Mouse (Mus musculus): ENCODE data around the gene Smc1b. TPM values are rescaled to one million over a fixed set of nuclear protein-coding genes. Genes with fewer than 3 reads are reported as not detected.

Gene Smc1b
- polyA plus RNA-seq, 1 experiment from 2014 or later = 0.04 TPM

GRCm38 (mm10) chr15:85144249-85144648, 12.5 kb upstream of the Smc1b start:
- Histone ChIP-seq H3K36me3 (ENCODE audit: control insufficient read depth, insufficient read depth, low read length) (no peaks in the 10 kb centered on the region), H3K9ac (ENCODE audit: low read depth, low read length) (no peak overlapping the region), H3K4me1 (replicated peaks; ENCODE audit: control insufficient read depth, insufficient read depth, low read length) (no peaks in the 10 kb centered on the region), H3K9me3 (ENCODE audit: control insufficient read depth, low read length) (no peaks in the 10 kb centered on the region), H3K27ac (ENCODE audit: low read depth, low read length) (no peak overlapping the region), H3K4me2 (no peak overlapping the region), H3K27me3 (replicated peaks; ENCODE audit: control insufficient read depth, insufficient read depth, low read length) (no peaks in the 10 kb centered on the region), H3K4me3 (ENCODE audit: low read depth, low read length) (no peak overlapping the region)
- no peak for ATAC-seq (replicated peaks; ENCODE audit: low FRiP score)
- 87% methylated on average over 5 of the region's 5 CpGs for WGBS
- DNase-seq (ENCODE audit: low spot score) = no peak

GRCm38 (mm10) chr15:85143747-85144146, 12.0 kb upstream of the Smc1b start:
- DNase-seq (ENCODE audit: low spot score) (no peak), ATAC-seq (replicated peaks; ENCODE audit: low FRiP score) (no peak)
- no peak overlapping the region for H3K27ac ChIP-seq (ENCODE audit: low read depth, low read length)
- H3K9me3 ChIP-seq (ENCODE audit: control insufficient read depth, low read length) = no peaks in the 10 kb centered on the region
- no peak overlapping the region for H3K9ac ChIP-seq (ENCODE audit: low read depth, low read length)
- H3K4me2 ChIP-seq = no peak overlapping the region
- WGBS = 87% methylated on average over 1 of the region's 1 CpGs
- no peaks in the 10 kb centered on the region; the same call in 1 of the 2 replicates for H3K27me3 ChIP-seq (replicated peaks; ENCODE audit: control insufficient read depth, insufficient read depth, low read length)
- no peaks in the 10 kb centered on the region for H3K4me1 ChIP-seq (replicated peaks; ENCODE audit: control insufficient read depth, insufficient read depth, low read length)
- no peaks in the 10 kb centered on the region for H3K36me3 ChIP-seq (ENCODE audit: control insufficient read depth, insufficient read depth, low read length)
- H3K4me3 ChIP-seq (ENCODE audit: low read depth, low read length) = no peak overlapping the region

- Histone ChIP-seq H3K36me3 (ENCODE audit: control insufficient read depth, insufficient read depth, low read length) (no peaks in the 10 kb centered on the region), H3K4me2 (no peak overlapping the region), H3K9ac (ENCODE audit: low read depth, low read length) (no peak overlapping the region), H3K27ac (ENCODE audit: low read depth, low read length) (no peak overlapping the region), H3K27me3 (replicated peaks; ENCODE audit: control insufficient read depth, insufficient read depth, low read length) (no peaks in the 10 kb centered on the region; the same call in 1 of the 2 replicates), H3K9me3 (ENCODE audit: control insufficient read depth, low read length) (no peaks in the 10 kb centered on the region), H3K4me3 (ENCODE audit: low read depth, low read length) (no peak overlapping the region), H3K4me1 (replicated peaks; ENCODE audit: control insufficient read depth, insufficient read depth, low read length) (no peaks in the 10 kb centered on the region)
- DNase-seq (ENCODE audit: low spot score) = no peak
- 84% methylated on average over 11 of the region's 11 CpGs for WGBS
- no peak for ATAC-seq (replicated peaks; ENCODE audit: low FRiP score)
Observed at GRCm38 (mm10) chr15:85143161-85143560, 11.4 kb upstream of the Smc1b start.

- no peaks in the 10 kb centered on the region for H3K4me1 ChIP-seq (replicated peaks; ENCODE audit: control insufficient read depth, insufficient read depth, low read length)
- 47% methylated on average over 2 of the region's 2 CpGs for WGBS
- H3K9me3 ChIP-seq (ENCODE audit: control insufficient read depth, low read length) = no peaks in the 10 kb centered on the region
- no peak overlapping the region for H3K4me3 ChIP-seq (ENCODE audit: low read depth, low read length)
- no peak overlapping the region for H3K4me2 ChIP-seq
- ATAC-seq (replicated peaks; ENCODE audit: low FRiP score) = no peak
- H3K27me3 ChIP-seq (replicated peaks; ENCODE audit: control insufficient read depth, insufficient read depth, low read length) = no peaks in the 10 kb centered on the region; the same call in 1 of the 2 replicates
- no peak overlapping the region for H3K9ac ChIP-seq (ENCODE audit: low read depth, low read length)
- DNase-seq (ENCODE audit: low spot score) = no peak
- no peaks in the 10 kb centered on the region for H3K36me3 ChIP-seq (ENCODE audit: control insufficient read depth, insufficient read depth, low read length)
- no peak overlapping the region for H3K27ac ChIP-seq (ENCODE audit: low read depth, low read length)
Observed at GRCm38 (mm10) chr15:85142441-85142840, 10.7 kb upstream of the Smc1b start.

- ATAC-seq (replicated peaks; ENCODE audit: low FRiP score) (no peak), DNase-seq (ENCODE audit: low spot score) (no peak)
- Histone ChIP-seq H3K27ac (ENCODE audit: low read depth, low read length) (no peak overlapping the region), H3K4me2 (no peak overlapping the region), H3K27me3 (replicated peaks; ENCODE audit: control insufficient read depth, insufficient read depth, low read length) (peaks cover 3% of the 10 kb centered on the region; the same call in 1 of the 2 replicates), H3K9ac (ENCODE audit: low read depth, low read length) (no peak overlapping the region), H3K9me3 (ENCODE audit: control insufficient read depth, low read length) (no peaks in the 10 kb centered on the region), H3K36me3 (ENCODE audit: control insufficient read depth, insufficient read depth, low read length) (no peaks in the 10 kb centered on the region), H3K4me1 (replicated peaks; ENCODE audit: control insufficient read depth, insufficient read depth, low read length) (no peaks in the 10 kb centered on the region), H3K4me3 (ENCODE audit: low read depth, low read length) (no peak overlapping the region)
- 81% methylated on average over 10 of the region's 10 CpGs for WGBS
Observed at GRCm38 (mm10) chr15:85141290-85141689, 9.5 kb upstream of the Smc1b start.

GRCm38 (mm10) chr15:85135143-85135542, 3.4 kb upstream of the Smc1b start:
- Histone ChIP-seq H3K9me3 (ENCODE audit: control insufficient read depth, low read length) (no peaks in the 10 kb centered on the region), H3K36me3 (ENCODE audit: control insufficient read depth, insufficient read depth, low read length) (no peaks in the 10 kb centered on the region), H3K4me3 (ENCODE audit: low read depth, low read length) (no peak overlapping the region), H3K4me1 (replicated peaks; ENCODE audit: control insufficient read depth, insufficient read depth, low read length) (no peaks in the 10 kb centered on the region), H3K9ac (ENCODE audit: low read depth, low read length) (no peak overlapping the region), H3K27ac (ENCODE audit: low read depth, low read length) (no peak overlapping the region), H3K4me2 (no peak overlapping the region), H3K27me3 (replicated peaks; ENCODE audit: control insufficient read depth, insufficient read depth, low read length) (peaks cover 9% of the 10 kb centered on the region)
- 38% methylated on average over 9 of the region's 9 CpGs for WGBS
- no peak for ATAC-seq (replicated peaks; ENCODE audit: low FRiP score)
- no peak for DNase-seq (ENCODE audit: low spot score)

GRCm38 (mm10) chr15:85132193-85132520, 393 bp upstream of the Smc1b start:
- ATAC-seq (replicated peaks; ENCODE audit: low FRiP score) = no peak
- WGBS = 22% methylated on average over 10 of the region's 10 CpGs
- H3K4me3 ChIP-seq (ENCODE audit: low read depth, low read length) = peak overlapping the region; percentile 33
- H3K9ac ChIP-seq (ENCODE audit: low read depth, low read length) = no peak overlapping the region
- no peak overlapping the region for H3K27ac ChIP-seq (ENCODE audit: low read depth, low read length)
- peaks cover 9% of the 10 kb centered on the region for H3K27me3 ChIP-seq (replicated peaks; ENCODE audit: control insufficient read depth, insufficient read depth, low read length)
- H3K4me2 ChIP-seq = peak overlapping the region; percentile 56
- no peaks in the 10 kb centered on the region for H3K36me3 ChIP-seq (ENCODE audit: control insufficient read depth, insufficient read depth, low read length)
- H3K4me1 ChIP-seq (replicated peaks; ENCODE audit: control insufficient read depth, insufficient read depth, low read length) = no peaks in the 10 kb centered on the region
- no peaks in the 10 kb centered on the region for H3K9me3 ChIP-seq (ENCODE audit: control insufficient read depth, low read length)
- DNase-seq (ENCODE audit: low spot score) = no peak

GRCm38 (mm10) chr15:85085641-85086040, 46.1 kb downstream of the Smc1b start:
- Histone ChIP-seq H3K4me3 (ENCODE audit: low read depth, low read length) (no peak overlapping the region), H3K36me3 (ENCODE audit: control insufficient read depth, insufficient read depth, low read length) (no peaks in the 10 kb centered on the region), H3K27me3 (replicated peaks; ENCODE audit: control insufficient read depth, insufficient read depth, low read length) (no peaks in the 10 kb centered on the region), H3K9me3 (ENCODE audit: control insufficient read depth, low read length) (no peaks in the 10 kb centered on the region), H3K4me1 (replicated peaks; ENCODE audit: control insufficient read depth, insufficient read depth, low read length) (no peaks in the 10 kb centered on the region), H3K9ac (ENCODE audit: low read depth, low read length) (no peak overlapping the region), H3K27ac (ENCODE audit: low read depth, low read length) (no peak overlapping the region), H3K4me2 (no peak overlapping the region)
- DNase-seq (ENCODE audit: low spot score) = no peak
- WGBS = 56% methylated on average over 1 of the region's 1 CpGs
- ATAC-seq (replicated peaks; ENCODE audit: low FRiP score) = no peak

GRCm38 (mm10) chr15:85072651-85073050, 59.1 kb downstream of the Smc1b start:
- ATAC-seq (replicated peaks; ENCODE audit: low FRiP score) = no peak
- Histone ChIP-seq H3K9ac (ENCODE audit: low read depth, low read length) (no peak overlapping the region), H3K36me3 (ENCODE audit: control insufficient read depth, insufficient read depth, low read length) (no peaks in the 10 kb centered on the region), H3K27me3 (replicated peaks; ENCODE audit: control insufficient read depth, insufficient read depth, low read length) (no peaks in the 10 kb centered on the region), H3K4me2 (no peak overlapping the region), H3K27ac (ENCODE audit: low read depth, low read length) (no peak overlapping the region), H3K4me3 (ENCODE audit: low read depth, low read length) (no peak overlapping the region), H3K4me1 (replicated peaks; ENCODE audit: control insufficient read depth, insufficient read depth, low read length) (no peaks in the 10 kb centered on the region), H3K9me3 (ENCODE audit: control insufficient read depth, low read length) (no peaks in the 10 kb centered on the region)
- WGBS = 86% methylated on average over 2 of the region's 2 CpGs
- no peak for DNase-seq (ENCODE audit: low spot score)
